Mouse (Mus musculus): ENCODE data around the gene Gm3233.
"Not testable (repeated sequence)": the region's sequence is repeated elsewhere in the genome, so short reads cannot be mapped to it uniquely, and the experiment has no call there.

Gm3233 gene

GRCm38 (mm10) chr10:77759582-77759981 lies at the start of gene Gm3233:
Gm3233 (minus strand) TSS chr10:77759682.
- DNase-seq (ENCODE audit: low read depth, low spot score), result not testable (repeated sequence)

DNA sequence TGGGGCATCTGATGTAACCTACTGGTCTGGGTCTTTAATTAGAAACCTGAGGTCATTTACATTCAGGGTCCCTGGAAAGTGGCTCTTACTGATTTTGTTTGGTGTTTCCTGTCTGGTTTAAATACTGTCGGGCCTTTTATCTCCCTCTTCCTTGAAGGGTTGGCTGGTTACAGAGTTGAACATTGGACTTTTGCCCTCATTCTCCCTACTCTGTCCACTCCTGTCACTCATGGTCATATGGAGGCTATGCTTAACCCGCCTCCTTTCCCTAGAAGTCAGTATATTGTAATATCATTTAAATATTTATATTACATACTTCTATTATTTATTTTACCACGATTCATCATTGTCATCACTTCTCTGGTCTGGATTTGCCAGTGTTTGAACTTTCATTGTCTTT lies 44.6 kb upstream of the Gm3233 start:
- no peak for DNase-seq (ENCODE audit: low read depth, low spot score)

DNA sequence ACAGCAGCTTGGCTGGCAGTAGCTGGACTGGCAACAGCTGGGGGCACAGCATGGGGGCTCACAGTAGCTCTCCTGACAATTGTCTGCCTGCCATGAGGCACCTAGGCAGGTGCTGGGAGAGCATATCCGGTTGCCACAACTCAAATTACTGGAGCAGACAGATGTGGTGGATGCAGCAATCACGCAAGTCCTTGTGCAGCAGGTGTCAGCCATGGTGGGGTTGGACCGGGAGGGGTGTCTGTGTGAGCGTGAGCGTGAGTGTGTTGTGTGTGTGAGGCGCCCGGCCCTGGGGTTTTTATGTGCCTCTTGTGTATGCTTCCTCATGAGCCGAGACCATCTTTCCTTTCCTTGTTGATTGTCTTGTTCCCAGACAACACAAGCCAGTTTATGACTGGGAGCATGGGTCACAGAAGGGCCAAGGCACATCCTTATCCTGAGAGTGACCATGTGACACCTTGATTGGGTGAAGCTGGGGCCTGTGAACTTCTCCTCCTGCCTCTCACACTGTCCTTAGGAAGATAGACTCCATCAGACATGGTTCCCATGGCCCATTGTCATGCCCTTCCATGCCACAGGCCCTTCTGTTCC lies 39.5 kb upstream of the Gm3233 start, which contains the start of gene Gm19668:
Gene Gm19668 (minus strand): TSS at position 213 of the 588 bp plus-strand sequence.
- DNase-seq (ENCODE audit: low read depth, low spot score), result no peak

- not testable (repeated sequence) for DNase-seq (ENCODE audit: low read depth, low spot score)
These were observed 38.9 kb upstream of the Gm3233 start for GRCm38 (mm10) chr10:77798164-77798920.

DNA sequence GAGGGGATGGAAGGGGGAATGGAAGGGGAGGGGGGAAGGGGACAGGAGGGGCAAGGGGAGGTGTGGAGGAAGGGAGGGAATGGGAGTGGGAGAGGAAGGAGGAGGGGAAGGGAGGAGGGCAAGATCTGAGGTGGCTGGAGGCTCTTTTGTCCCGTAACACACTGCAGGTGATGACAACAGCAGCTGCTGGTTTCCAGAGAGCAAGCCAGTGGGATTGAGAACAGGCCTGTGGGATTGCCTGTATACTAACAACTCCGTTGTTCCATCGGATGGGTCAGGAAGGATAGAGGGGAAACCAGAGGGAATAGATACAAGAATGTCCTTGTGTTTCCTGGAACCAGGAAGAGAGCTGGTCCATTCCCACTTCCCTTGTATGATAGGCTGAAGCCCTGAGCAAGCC lies 38.2 kb upstream of the Gm3233 start:
- DNase-seq (ENCODE audit: low read depth, low spot score), result no peak

GRCm38 (mm10) chr10:77794976-77795375 lies 35.5 kb upstream of the Gm3233 start, which contains the start of gene Gm9639:
Gm9639 (minus strand) TSS chr10:77795076.
- DNase-seq (ENCODE audit: low read depth, low spot score), result no peak

- no peak for DNase-seq (ENCODE audit: low read depth, low spot score)
These were observed 29.1 kb upstream of the Gm3233 start for GRCm38 (mm10) chr10:77788621-77789020.

DNA sequence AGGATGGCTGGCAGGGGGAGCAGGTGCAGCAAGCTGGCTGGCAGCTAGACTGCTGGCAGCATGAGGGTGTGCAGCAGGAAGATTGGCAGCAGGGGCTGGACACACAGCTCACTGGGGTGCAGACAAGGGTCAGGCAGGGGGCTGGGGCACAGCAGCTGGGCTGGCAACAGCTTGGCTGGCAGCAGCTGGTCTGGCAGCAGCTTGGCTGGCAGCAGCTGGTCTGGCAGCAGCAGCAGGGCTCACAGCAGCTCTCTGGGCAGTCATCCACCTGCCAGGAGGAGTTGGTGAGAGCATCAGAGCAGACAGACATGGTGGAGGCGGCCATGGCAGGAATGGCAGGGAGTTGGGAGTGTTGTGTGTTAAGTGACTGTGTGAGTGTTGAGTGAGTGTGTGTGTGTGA lies 28.4 kb upstream of the Gm3233 start, which contains the start of gene Gm7137:
Gene Gm7137 (minus strand): TSS at position 325 of the 400 bp plus-strand sequence.
- DNase-seq (ENCODE audit: low read depth, low spot score), result not testable (repeated sequence)

DNA sequence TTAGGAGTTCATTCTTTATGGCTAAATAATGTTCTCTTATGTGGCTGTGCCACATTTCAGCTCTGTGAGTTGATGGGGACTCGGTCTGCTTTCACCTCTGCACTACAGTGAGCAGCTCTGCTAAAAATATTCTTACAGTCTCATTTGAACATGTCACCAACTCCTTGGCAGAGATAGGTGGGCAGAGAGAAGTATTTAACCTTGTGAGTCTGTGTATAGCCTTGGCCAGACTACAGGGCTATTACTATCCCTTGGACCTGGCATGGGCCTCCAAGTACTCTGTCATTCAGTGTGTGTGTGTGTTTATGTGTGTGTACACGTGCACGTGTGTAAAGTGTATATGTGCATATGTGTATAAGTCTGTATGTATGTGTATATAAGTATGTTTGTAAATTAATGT lies 23.9 kb upstream of the Gm3233 start:
- not testable (repeated sequence) for DNase-seq (ENCODE audit: low read depth, low spot score)

DNA sequence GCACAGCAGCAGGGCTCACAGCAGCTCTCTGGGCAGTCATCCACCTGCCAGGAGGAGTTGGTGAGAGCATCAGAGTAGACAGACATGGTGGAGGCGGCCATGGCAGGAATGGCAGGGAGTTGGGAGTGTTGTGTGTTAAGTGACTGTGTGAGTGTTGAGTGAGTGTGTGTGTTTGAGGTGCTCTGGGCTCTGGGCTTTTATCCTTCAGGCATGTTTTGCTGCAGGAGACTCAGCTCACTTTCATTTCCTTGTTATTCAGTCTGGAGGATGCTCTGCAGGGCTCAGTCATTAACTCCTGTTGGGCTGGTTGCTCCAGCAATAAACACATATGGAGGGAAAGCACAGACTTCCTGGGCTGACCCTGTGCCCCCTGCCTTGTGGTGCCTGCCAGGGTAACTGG lies 23.0 kb upstream of the Gm3233 start, which contains the start of gene Gm3250:
Gene Gm3250 (minus strand): TSS at position 101 of the 400 bp plus-strand sequence.
- DNase-seq (ENCODE audit: low read depth, low spot score), result not testable (repeated sequence)

DNA sequence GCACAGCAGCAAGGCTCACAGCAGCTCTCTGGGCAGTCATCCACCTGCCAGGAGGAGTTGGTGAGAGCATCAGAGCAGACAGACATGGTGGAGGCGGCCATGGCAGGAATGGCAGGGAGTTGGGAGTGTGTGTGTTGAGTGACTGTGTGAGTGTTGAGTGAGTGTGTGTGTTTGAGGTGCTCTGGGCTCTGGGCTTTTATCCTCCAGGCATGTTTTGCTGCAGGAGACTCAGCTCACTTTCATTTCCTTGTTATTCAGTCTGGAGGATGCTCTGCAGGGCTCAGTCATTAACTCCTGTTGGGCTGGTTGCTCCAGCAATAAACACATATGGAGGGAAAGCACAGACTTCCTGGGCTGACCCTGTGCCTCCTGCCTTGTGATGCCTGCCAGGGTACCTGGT lies 17.4 kb upstream of the Gm3233 start, which contains the start of gene Gm7138:
Gene Gm7138 (minus strand): TSS at position 101 of the 400 bp plus-strand sequence.
- not testable (repeated sequence) for DNase-seq (ENCODE audit: low read depth, low spot score)

GRCm38 (mm10) chr10:77772142-77772541 lies 12.7 kb upstream of the Gm3233 start:
- DNase-seq (ENCODE audit: low read depth, low spot score), result not testable (repeated sequence)

DNA sequence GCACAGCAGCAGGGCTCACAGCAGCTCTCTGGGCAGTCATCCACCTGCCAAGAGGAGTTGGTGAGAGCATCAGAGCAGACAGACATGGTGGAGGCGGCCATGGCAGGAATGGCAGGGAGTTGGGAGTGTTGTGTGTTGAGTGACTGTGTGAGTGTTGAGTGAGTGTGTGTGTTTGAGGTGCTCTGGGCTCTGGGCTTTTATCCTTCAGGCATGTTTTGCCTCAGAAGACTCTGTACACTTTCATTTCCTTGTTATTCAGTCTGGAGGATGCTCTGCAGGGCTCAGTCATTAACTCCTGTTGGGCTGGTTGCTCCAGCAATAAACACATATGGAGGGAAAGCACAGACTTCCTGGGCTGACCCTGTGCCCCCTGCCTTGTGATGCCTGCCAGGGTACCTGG lies 11.7 kb upstream of the Gm3233 start, which contains the start of gene Gm3238:
Gene Gm3238 (minus strand): TSS at position 101 of the 400 bp plus-strand sequence.
- DNase-seq (ENCODE audit: low read depth, low spot score), result not testable (repeated sequence)

DNA sequence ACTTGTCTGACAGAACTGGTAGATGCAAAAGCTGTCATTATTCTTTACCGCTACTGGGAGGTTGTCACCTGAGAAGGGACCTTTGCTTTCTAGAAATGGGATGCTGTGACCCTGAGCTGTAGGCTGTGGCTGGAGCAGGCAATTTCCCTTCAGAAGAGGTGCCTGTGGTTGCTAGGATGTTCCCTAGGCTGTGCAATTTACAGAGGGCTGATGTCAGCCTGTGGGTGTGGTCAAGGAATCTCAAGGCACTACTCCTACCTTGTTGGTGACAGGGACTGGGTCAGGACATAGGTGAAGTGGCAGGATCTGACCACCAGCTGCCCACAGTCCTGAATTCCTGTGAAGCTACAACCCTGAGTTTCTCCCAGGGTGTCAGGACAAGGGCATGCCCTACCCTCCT lies 10.2 kb upstream of the Gm3233 start:
- DNase-seq (ENCODE audit: low read depth, low spot score), result no peak

- no peak for DNase-seq (ENCODE audit: low read depth, low spot score)
These were observed 6.0 kb downstream of the Gm3233 start for GRCm38 (mm10) chr10:77753448-77753847.

GRCm38 (mm10) chr10:77752312-77752711 lies 7.2 kb downstream of the Gm3233 start:
- not testable (repeated sequence) for DNase-seq (ENCODE audit: low read depth, low spot score)

GRCm38 (mm10) chr10:77751254-77751653 lies 8.2 kb downstream of the Gm3233 start, which contains the start of gene Gm9736:
Gm9736 (minus strand) TSS chr10:77751354.
- not testable (repeated sequence) for DNase-seq (ENCODE audit: low read depth, low spot score)

DNA sequence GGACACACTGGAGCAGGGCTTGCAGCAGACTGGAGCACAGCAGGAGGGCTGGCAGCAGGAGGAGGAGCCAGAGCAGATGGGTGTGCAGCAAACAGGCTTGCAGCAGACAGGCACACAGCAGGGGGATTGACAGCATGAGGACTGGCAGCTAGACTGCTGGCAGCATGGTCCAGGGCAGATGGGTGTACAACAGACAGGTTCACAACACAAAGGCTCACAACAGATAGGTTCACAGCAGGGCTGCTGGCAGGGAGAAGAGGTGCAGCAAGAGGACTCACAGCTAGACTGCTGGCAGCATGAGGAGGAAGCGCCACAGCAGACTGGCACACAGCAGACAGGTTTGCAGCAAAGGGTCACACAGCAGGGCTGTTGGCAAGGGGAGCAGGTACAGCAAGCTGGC lies 8.8 kb downstream of the Gm3233 start:
- DNase-seq (ENCODE audit: low read depth, low spot score), result not testable (repeated sequence)

- DNase-seq (ENCODE audit: low read depth, low spot score), result not testable (repeated sequence)
These were observed 17.4 kb downstream of the Gm3233 start, which contains the start of gene Gm18596 for GRCm38 (mm10) chr10:77741924-77742688. Gm18596 (minus strand) TSS chr10:77742638.

DNA sequence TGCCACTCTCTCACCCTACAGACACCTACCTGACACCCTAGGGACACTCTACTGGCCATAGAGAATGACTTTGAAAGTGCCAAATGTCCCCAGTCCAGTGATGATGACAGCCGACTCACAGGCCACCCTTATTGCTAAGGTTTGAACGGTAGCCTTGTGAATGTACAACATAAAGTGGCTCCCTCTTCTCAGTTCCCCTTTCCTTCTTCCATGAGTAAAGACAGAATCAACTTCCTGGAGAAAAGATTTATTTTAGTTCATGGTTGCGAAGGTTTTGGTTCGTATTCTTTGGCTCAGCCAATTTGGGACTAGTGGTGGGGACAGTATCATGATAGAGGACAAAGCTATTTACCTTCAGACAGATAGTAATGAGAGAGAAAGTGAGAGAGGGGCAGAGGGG lies 20.6 kb downstream of the Gm3233 start:
- no peak for DNase-seq (ENCODE audit: low read depth, low spot score)

DNA sequence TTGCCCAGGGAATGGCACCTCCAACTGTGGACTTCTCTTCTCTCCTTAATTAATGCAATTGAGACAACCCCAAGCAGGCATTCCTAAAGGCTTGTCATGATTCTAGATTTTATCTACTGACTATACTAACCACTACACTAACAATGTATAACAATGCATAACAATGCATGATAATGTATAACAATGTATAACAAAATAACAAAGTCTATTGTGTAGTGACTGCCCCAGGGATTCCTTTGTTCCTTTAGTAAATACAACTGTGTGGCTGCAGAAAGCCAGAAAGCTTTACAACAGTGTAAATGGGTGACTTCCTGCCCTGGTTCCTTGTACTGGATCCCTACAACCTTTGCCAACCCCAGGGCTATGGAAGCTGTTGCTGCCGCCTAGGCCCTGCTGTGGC lies 23.6 kb downstream of the Gm3233 start:
- DNase-seq (ENCODE audit: low read depth, low spot score), result no peak

DNA sequence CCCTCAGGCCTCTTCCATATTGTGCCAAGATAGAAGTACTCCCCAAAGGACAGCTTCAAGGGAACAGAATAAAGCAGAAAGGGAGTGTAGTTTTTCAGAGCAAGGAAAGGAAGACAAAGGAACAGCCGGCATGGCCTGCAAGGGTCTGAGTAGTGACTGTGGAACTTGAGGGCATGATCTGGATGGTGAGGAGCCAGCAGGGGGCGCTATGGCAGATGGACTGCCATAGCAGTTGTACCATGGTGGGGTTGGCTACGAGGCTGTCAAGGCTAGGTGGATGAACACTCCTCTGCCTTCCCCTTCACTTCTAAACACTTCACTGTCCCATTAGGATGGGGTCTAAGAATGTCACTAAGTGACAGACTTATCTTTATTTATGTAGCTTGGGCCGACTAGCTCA lies 30.2 kb downstream of the Gm3233 start:
- DNase-seq (ENCODE audit: low read depth, low spot score), result no peak

Measured in skeletal muscle tissue, adult 2 months (tissue).